Comparison of ENCODE assay signal across 12 mouse cellular contexts in the genomic region with DNA sequence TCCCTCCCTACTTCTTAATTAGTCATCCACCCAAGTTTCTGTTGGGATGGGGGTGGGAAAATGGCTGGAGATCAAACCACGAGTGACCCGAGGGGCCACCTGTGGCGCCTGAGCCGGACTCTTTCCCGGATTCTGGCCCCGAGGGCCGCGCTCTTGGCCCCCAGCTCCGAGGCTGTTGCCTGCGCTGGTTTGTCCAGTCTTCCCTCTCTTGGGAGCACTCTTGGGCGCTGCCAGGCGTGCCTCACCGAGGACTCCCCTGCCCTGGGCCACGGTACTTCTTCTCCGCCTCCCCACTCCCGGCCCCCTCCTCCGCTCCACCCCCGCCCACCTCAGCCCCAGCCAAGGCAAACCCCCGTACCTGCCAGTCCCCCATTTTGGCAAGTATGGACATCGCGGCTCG. TPM values are rescaled to one million over a fixed set of nuclear protein-coding genes. Genes with fewer than 3 reads are reported as not detected.
DNase-seq lines count a peak whose midpoint lies in the region; ATAC-seq and TF ChIP-seq lines count a peak whose summit lies in the region.
"Had no signal": no experiment of that assay in that cellular context is flagged by ENCODE, and none has a peak within 500 bp of the region (broad histone marks: within the 10 kb centered on the region; RNA-seq: fewer than 3 reads in every experiment).

No protein-coding gene starts in this region.

- peak overlapping the region; percentile 6; the same call in 1 of the 2 replicates for H3K4me2 ChIP-seq in heart, embryonic 11.5 days
- peak overlapping the region; percentile 39 for H3K4me2 ChIP-seq in hindbrain, postnatal 0 days (ENCODE audit: low read depth, low read length)
- H3K4me2 ChIP-seq in neural tube, embryonic 12.5 days (replicated peaks), result peak overlapping the region; percentile 41
- H3K4me2 ChIP-seq: liver, embryonic 15.5 days; midbrain, embryonic 12.5 days had no signal

- peaks cover 8% of the 10 kb centered on the region for H3K4me1 ChIP-seq in heart, embryonic 11.5 days (ENCODE audit: control insufficient read depth, insufficient read depth, low read length)
- no peaks in the 10 kb centered on the region for H3K4me1 ChIP-seq in hindbrain, postnatal 0 days (ENCODE audit: insufficient read depth, low read length)
- peaks cover 22% of the 10 kb centered on the region for H3K4me1 ChIP-seq in neural tube, embryonic 12.5 days

- WGBS in heart, embryonic 11.5 days (ENCODE audit: insufficient replicate concordance), result 1% methylated on average over 22 of the region's 22 CpGs
- WGBS in hindbrain, postnatal 0 days, result 0% methylated on average over 22 of the region's 22 CpGs
- WGBS in neural tube, embryonic 12.5 days, result under 1% methylated on average over 22 of the region's 22 CpGs

- H3K9ac ChIP-seq in heart, embryonic 11.5 days (ENCODE audit: low read depth, low read length), result no peak overlapping the region
- H3K9ac ChIP-seq in hindbrain, postnatal 0 days (replicated peaks; ENCODE audit: low read length), result no peak overlapping the region
- H3K9ac ChIP-seq in neural tube, embryonic 12.5 days, result no peak overlapping the region
- H3K9ac ChIP-seq: liver, embryonic 15.5 days; midbrain, embryonic 12.5 days had no signal

- no peaks in the 10 kb centered on the region for H3K9me3 ChIP-seq in heart, embryonic 11.5 days (replicated peaks; ENCODE audit: control insufficient read depth, low read length)
- H3K9me3 ChIP-seq in hindbrain, postnatal 0 days (ENCODE audit: low read length), result no peaks in the 10 kb centered on the region
- no peaks in the 10 kb centered on the region for H3K9me3 ChIP-seq in neural tube, embryonic 12.5 days
- H3K9me3 ChIP-seq: liver, embryonic 15.5 days; midbrain, embryonic 12.5 days had no signal

- H3K27me3 ChIP-seq in heart, embryonic 11.5 days (ENCODE audit: control insufficient read depth, insufficient read depth, low read length), result peaks cover 99% of the 10 kb centered on the region
- peaks cover 85% of the 10 kb centered on the region for H3K27me3 ChIP-seq in hindbrain, postnatal 0 days (ENCODE audit: insufficient read depth, low read length)
- peaks cover 93% of the 10 kb centered on the region for H3K27me3 ChIP-seq in neural tube, embryonic 12.5 days (replicated peaks)

- no peak for TF ChIP-seq CTCF in hindbrain, postnatal 0 days (IDR thresholded peaks at IDR 0.05; ENCODE audit: low read depth)

- H3K4me3 ChIP-seq in heart, embryonic 11.5 days (ENCODE audit: low read depth, low read length), result 0 out of 2 replicates have a peak overlapping the region, but pooled peaks have one; percentile 5
- peak overlapping the region; percentile 20 for H3K4me3 ChIP-seq in hindbrain, postnatal 0 days (ENCODE audit: low read length)
- H3K4me3 ChIP-seq in neural tube, embryonic 12.5 days, result 0 out of 2 replicates have a peak overlapping the region, but pooled peaks have one; percentile 2
- H3K4me3 ChIP-seq: liver, embryonic 15.5 days; midbrain, embryonic 12.5 days had no signal

- no peak for ATAC-seq in heart, embryonic 11.5 days (replicated peaks; ENCODE audit: insufficient number of reproducible peaks, low FRiP score, low TSS enrichment)
- no peak for ATAC-seq in hindbrain, postnatal 0 days
- no peak for ATAC-seq in neural tube, embryonic 12.5 days (ENCODE audit: low FRiP score, low read depth)
- ATAC-seq: activated CD4-positive, CD25-positive, alpha-beta regulatory T cell, adult 4 months had no signal

- no peaks in the 10 kb centered on the region for H3K36me3 ChIP-seq in heart, embryonic 11.5 days (ENCODE audit: control insufficient read depth, insufficient read depth, low read length)
- no peaks in the 10 kb centered on the region for H3K36me3 ChIP-seq in hindbrain, postnatal 0 days (ENCODE audit: insufficient read depth, low read length)
- H3K36me3 ChIP-seq in neural tube, embryonic 12.5 days, result no peaks in the 10 kb centered on the region
- H3K36me3 ChIP-seq: liver, embryonic 15.5 days; midbrain, embryonic 12.5 days had no signal

- H3K27ac ChIP-seq in heart, embryonic 11.5 days (ENCODE audit: low read depth, low read length), result no peak overlapping the region
- H3K27ac ChIP-seq in hindbrain, postnatal 0 days, result no peak overlapping the region
- H3K27ac ChIP-seq in neural tube, embryonic 12.5 days, result no peak overlapping the region
- H3K27ac ChIP-seq: liver, embryonic 15.5 days; midbrain, embryonic 12.5 days had no signal

- DNase-seq in heart, adult 9 months (ENCODE audit: low spot score in 2 of 2), result no peak
- DNase-seq in embryo, embryonic 9.5 days (ENCODE audit: extremely low spot score), result peak; percentile 38
- no peak for DNase-seq in hindbrain, postnatal 0 days (ENCODE audit: low spot score)
- DNase-seq in liver, result no peak
- DNase-seq in right cerebral cortex, postnatal 25 days, result no peak
- DNase-seq in adrenal gland, adult 8-10 months, result no peak
- DNase-seq: right cerebral cortex, postnatal 4 days had no signal

RNA-seq across cellular contexts. Expression of a gene that starts 0.4 kb away (rescaled TPM):
- 0.14 and 0.39 TPM in 2 replicates for polyA plus RNA-seq in heart, embryonic 11.5 days (2014; fragmentation: Nextera tagmentation; extraction: Ambion mirVana)
- 2.1 and 4.7 TPM in 2 replicates for total RNA-seq in hindbrain, postnatal 0 days (2014; rRNA removed)
- 6.9 and 7.2 TPM in 2 replicates for polyA plus RNA-seq in hindbrain, postnatal 0 days (2015; fragmentation: Nextera tagmentation; extraction: Ambion mirVana)
- polyA plus RNA-seq in neural tube, embryonic 12.5 days (2016; fragmentation: Nextera tagmentation; extraction: Ambion mirVana), result 15.5 and 21.6 TPM in 2 replicates
- total RNA-seq in adrenal gland, adult 8-10 months (2022), result under 1 TPM; 0.14 to 0.41 (median 0.26) TPM
- polyA plus RNA-seq: activated CD4-positive, CD25-positive, alpha-beta regulatory T cell, adult 4 months; liver, embryonic 15.5 days had no signal
